Mouse (Mus musculus): ENCODE data around the gene 4921504E06Rik. TPM values are rescaled to one million over a fixed set of nuclear protein-coding genes. Genes with fewer than 3 reads are reported as not detected.

The 4921504E06Rik gene
- total and polyA plus RNA-seq, 2 experiments, result not detected

DNA sequence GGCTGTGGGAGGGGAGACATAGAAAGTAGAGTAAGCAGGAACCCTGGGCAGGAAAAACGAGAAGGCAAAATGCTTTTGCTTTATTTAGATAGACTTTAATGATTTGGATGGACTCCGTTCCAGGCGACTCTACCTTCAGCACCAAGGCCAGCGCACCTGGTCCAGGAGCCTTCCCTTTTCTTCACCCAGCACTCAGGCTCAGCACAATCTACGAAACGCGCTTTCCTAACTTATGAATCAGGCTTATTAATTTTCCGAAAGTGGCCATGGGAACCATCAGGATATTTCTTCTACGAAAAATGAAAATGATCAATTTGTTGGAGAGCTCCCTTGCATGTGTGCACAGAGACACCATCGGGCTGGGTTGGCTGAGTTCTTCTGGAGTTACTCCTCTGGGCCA lies 124.7 kb downstream of the 4921504E06Rik start:
- Histone ChIP-seq H3K4me1 (ENCODE audit: control insufficient read depth, insufficient read depth, low read length) (no peaks in the 10 kb centered on the region), H3K79me2 (ENCODE audit: control insufficient read depth, insufficient read depth, low read length) (no peaks in the 10 kb centered on the region), H3K4me3 (ENCODE audit: insufficient read depth, low read depth, low read length) (no peak overlapping the region), H3K36me3 (ENCODE audit: control insufficient read depth, insufficient read depth, low read length) (no peaks in the 10 kb centered on the region), H3K9ac (ENCODE audit: low read depth, low read length) (no peak overlapping the region), H3K27me3 (ENCODE audit: control insufficient read depth, insufficient read depth, low read length) (peaks cover 15% of the 10 kb centered on the region; the same call in 1 of the 2 replicates), H3K27ac (replicated peaks; ENCODE audit: insufficient read depth, low read depth, low read length) (no peak overlapping the region)
- TF ChIP-seq POLR2A (IDR thresholded peaks at IDR 0.05; ENCODE audit: extremely low read depth, insufficient read depth, low read length), result no peak
- no peak for TF ChIP-seq CTCF (IDR thresholded peaks at IDR 0.05; ENCODE audit: low read depth, low read length)
- 8% methylated on average over 10 of the region's 10 CpGs for WGBS
- peak; percentile 5 for DNase-seq (ENCODE audit: extremely low read depth, low read depth, low spot score)

DNA sequence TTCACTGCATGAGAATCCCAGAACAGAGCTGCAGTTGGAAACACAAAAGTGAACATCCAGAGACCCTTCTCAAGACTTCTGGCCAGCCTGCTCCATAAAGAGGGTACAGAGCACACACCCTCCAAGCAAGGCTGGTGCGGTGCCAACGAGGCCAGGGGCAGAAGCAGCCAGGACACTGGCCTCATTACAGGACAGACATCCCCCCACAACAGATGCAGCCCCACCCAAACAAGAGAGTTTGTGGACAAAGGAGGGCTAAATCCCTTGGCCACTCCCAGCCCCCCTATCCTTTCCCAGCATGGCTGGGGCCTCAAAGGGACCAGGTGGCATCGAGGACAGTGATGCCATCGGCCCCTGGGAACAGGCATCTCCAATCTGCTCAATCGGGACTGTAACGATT lies 130.6 kb downstream of the 4921504E06Rik start:
- DNase-seq (ENCODE audit: extremely low read depth, low read depth, low spot score), result no peak
- no peak overlapping the region for H3K9ac ChIP-seq (ENCODE audit: low read depth, low read length)
- no peaks in the 10 kb centered on the region for H3K79me2 ChIP-seq (ENCODE audit: control insufficient read depth, insufficient read depth, low read length)
- no peaks in the 10 kb centered on the region for H3K36me3 ChIP-seq (ENCODE audit: control insufficient read depth, insufficient read depth, low read length)
- WGBS, result 77% methylated on average over 6 of the region's 6 CpGs
- no peak overlapping the region for H3K27ac ChIP-seq (replicated peaks; ENCODE audit: insufficient read depth, low read depth, low read length)
- H3K4me3 ChIP-seq (ENCODE audit: insufficient read depth, low read depth, low read length), result no peak overlapping the region
- TF ChIP-seq POLR2A (IDR thresholded peaks at IDR 0.05; ENCODE audit: extremely low read depth, insufficient read depth, low read length), result no peak
- no peak for TF ChIP-seq CTCF (IDR thresholded peaks at IDR 0.05; ENCODE audit: low read depth, low read length)
- 0 out of 2 replicates have a peak, but pooled peaks cover 4% of the 10 kb centered on the region for H3K27me3 ChIP-seq (ENCODE audit: control insufficient read depth, insufficient read depth, low read length)
- no peaks in the 10 kb centered on the region for H3K4me1 ChIP-seq (ENCODE audit: control insufficient read depth, insufficient read depth, low read length)

DNA sequence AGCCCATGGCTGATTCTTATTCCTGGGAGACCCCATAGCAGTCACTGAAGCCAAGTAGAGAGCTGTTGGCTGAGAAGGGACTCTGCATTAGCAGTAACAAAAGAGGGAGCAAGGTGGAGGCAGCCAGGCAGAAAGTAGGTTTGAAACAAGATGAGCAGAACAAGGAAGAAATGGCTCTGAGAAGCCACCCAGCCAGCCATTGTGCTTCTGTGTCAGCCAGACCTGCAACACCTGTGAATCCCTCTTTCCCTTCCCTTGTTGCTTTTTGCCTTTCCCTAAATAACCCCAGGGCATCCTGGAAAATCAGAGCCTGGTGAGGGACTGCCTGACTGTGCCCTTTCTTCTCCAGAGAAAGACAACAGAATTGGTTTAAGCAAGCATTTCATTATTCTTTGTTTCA lies 131.5 kb downstream of the 4921504E06Rik start:
- Histone ChIP-seq H3K27me3 (ENCODE audit: control insufficient read depth, insufficient read depth, low read length) (0 out of 2 replicates have a peak, but pooled peaks cover 4% of the 10 kb centered on the region), H3K36me3 (ENCODE audit: control insufficient read depth, insufficient read depth, low read length) (no peaks in the 10 kb centered on the region), H3K79me2 (ENCODE audit: control insufficient read depth, insufficient read depth, low read length) (no peaks in the 10 kb centered on the region), H3K27ac (replicated peaks; ENCODE audit: insufficient read depth, low read depth, low read length) (no peak overlapping the region), H3K9ac (ENCODE audit: low read depth, low read length) (no peak overlapping the region), H3K4me3 (ENCODE audit: insufficient read depth, low read depth, low read length) (no peak overlapping the region), H3K4me1 (ENCODE audit: control insufficient read depth, insufficient read depth, low read length) (no peaks in the 10 kb centered on the region)
- DNase-seq (ENCODE audit: extremely low read depth, low read depth, low spot score), result no peak
- TF ChIP-seq CTCF (IDR thresholded peaks at IDR 0.05; ENCODE audit: low read depth, low read length), result no peak
- TF ChIP-seq POLR2A (IDR thresholded peaks at IDR 0.05; ENCODE audit: extremely low read depth, insufficient read depth, low read length), result no peak

DNA sequence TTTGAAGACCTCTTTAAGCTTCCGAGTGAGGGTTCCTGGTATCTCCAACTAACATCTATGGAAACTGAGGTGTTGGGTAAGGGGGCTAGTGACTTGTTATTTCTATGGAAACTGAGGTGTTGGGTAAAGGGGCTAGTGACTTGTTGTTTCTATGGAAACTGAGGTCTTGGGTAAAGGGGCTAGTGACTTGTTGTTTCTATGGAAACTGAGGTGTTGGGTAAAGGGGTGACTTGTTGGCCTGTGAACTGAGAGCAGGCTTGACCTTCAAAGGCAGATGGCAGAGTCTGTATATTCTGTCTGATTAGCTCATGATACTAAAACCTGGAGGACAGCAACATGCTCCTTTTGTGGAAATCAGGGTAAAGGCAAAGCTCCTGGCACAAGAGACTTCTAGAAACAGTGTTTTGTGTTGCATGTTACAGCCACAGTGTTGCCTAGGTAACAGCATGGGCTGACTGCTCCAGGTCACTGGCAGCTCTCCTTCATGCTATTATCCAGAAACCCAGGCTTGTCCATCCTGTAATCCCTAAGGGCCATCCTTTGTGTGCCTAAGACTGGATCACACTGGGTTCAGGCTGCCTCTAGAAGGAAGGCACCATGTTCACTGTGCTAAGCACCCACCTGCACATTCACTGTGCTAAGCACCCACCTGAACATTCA lies 133.9 kb downstream of the 4921504E06Rik start:
- Histone ChIP-seq H3K36me3 (ENCODE audit: control insufficient read depth, insufficient read depth, low read length) (no peaks in the 10 kb centered on the region), H3K4me3 (ENCODE audit: insufficient read depth, low read depth, low read length) (no peak overlapping the region), H3K4me1 (ENCODE audit: control insufficient read depth, insufficient read depth, low read length) (peaks cover 1% of the 10 kb centered on the region; the same call in 1 of the 2 replicates), H3K9ac (ENCODE audit: low read depth, low read length) (no peak overlapping the region), H3K79me2 (ENCODE audit: control insufficient read depth, insufficient read depth, low read length) (no peaks in the 10 kb centered on the region), H3K27ac (replicated peaks; ENCODE audit: insufficient read depth, low read depth, low read length) (no peak overlapping the region), H3K27me3 (ENCODE audit: control insufficient read depth, insufficient read depth, low read length) (no peaks in the 10 kb centered on the region)
- TF ChIP-seq POLR2A (IDR thresholded peaks at IDR 0.05; ENCODE audit: extremely low read depth, insufficient read depth, low read length) (no peak), CTCF (IDR thresholded peaks at IDR 0.05; ENCODE audit: low read depth, low read length) (no peak)
- 68% methylated on average over 1 of the region's 1 CpGs for WGBS
- no peak for DNase-seq (ENCODE audit: extremely low read depth, low read depth, low spot score)

DNA sequence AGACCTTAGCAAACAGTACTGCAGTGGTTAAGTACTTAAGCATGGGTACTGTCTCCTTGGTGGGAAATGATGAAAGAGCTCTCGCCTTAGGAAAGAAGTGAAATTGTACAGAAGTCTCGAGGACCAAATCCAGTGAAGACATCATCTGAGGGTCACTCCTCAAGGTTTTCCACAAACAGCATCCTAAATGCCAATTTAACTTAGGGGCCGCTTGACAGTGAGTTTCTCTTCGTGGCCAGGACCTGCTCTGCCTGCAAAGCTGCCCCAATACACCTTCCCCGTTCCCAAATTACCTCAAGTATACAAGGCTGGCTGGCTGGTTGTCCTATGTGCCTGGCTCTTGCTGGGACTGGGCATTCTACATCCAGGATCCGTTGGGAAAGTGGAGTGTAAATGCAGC lies 137.6 kb downstream of the 4921504E06Rik start:
- no peak for TF ChIP-seq CTCF (IDR thresholded peaks at IDR 0.05; ENCODE audit: low read depth, low read length)
- no peak for TF ChIP-seq POLR2A (IDR thresholded peaks at IDR 0.05; ENCODE audit: extremely low read depth, insufficient read depth, low read length)
- DNase-seq (ENCODE audit: extremely low read depth, low read depth, low spot score), result no peak
- Histone ChIP-seq H3K27me3 (ENCODE audit: control insufficient read depth, insufficient read depth, low read length) (no peaks in the 10 kb centered on the region), H3K36me3 (ENCODE audit: control insufficient read depth, insufficient read depth, low read length) (no peaks in the 10 kb centered on the region), H3K9ac (ENCODE audit: low read depth, low read length) (no peak overlapping the region), H3K79me2 (ENCODE audit: control insufficient read depth, insufficient read depth, low read length) (no peaks in the 10 kb centered on the region), H3K4me3 (ENCODE audit: insufficient read depth, low read depth, low read length) (no peak overlapping the region), H3K4me1 (ENCODE audit: control insufficient read depth, insufficient read depth, low read length) (peaks cover 1% of the 10 kb centered on the region; the same call in 1 of the 2 replicates), H3K27ac (replicated peaks; ENCODE audit: insufficient read depth, low read depth, low read length) (no peak overlapping the region)
- 59% methylated on average over 6 of the region's 6 CpGs for WGBS

DNA sequence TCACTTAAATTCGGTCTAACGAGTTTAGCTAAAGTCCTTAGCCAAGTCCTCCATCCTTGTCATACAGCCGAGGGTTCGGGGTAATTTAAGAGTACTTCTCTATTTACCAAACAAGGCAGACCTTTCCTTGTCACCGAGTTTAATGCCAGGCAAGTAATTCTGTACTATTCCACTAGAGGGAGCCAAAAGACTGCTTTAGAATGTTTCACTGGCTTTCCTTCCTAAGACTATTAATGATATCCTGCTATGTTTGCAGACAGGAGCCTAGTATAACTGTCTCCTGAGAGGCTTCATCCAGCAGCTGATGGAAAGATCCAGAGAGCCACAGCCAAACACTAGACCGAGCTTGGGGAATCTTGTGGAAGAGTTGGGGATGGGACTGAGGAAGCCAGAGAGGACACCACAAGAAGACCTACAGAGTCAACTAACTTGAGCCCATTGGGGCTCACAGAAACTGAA lies 138.6 kb downstream of the 4921504E06Rik start:
- Histone ChIP-seq H3K9ac (ENCODE audit: low read depth, low read length) (0 out of 2 replicates have a peak overlapping the region, but pooled peaks have one; percentile 15), H3K79me2 (ENCODE audit: control insufficient read depth, insufficient read depth, low read length) (no peaks in the 10 kb centered on the region), H3K4me1 (ENCODE audit: control insufficient read depth, insufficient read depth, low read length) (peaks cover 1% of the 10 kb centered on the region; the same call in 1 of the 2 replicates), H3K4me3 (ENCODE audit: insufficient read depth, low read depth, low read length) (no peak overlapping the region), H3K36me3 (ENCODE audit: control insufficient read depth, insufficient read depth, low read length) (no peaks in the 10 kb centered on the region), H3K27ac (replicated peaks; ENCODE audit: insufficient read depth, low read depth, low read length) (no peak overlapping the region), H3K27me3 (ENCODE audit: control insufficient read depth, insufficient read depth, low read length) (no peaks in the 10 kb centered on the region)
- TF ChIP-seq CTCF (IDR thresholded peaks at IDR 0.05; ENCODE audit: low read depth, low read length) (peak; percentile 54), POLR2A (IDR thresholded peaks at IDR 0.05; ENCODE audit: extremely low read depth, insufficient read depth, low read length) (no peak)
- WGBS, result 3% methylated on average over 6 of the region's 6 CpGs
- peak; percentile 76 for DNase-seq (ENCODE audit: extremely low read depth, low read depth, low spot score)
